Mouse (Mus musculus) heart, postnatal 36 days (tissue): ENCODE data around the gene Faah. TPM values are rescaled to one million over a fixed set of nuclear protein-coding genes. Genes with fewer than 3 reads are reported as not detected.

Experiments used
- total RNA-seq, 2 experiments: library from RNA; stranded (reverse); gene quantifications; 2 replicates each; pipeline ENCODE4 v1.2.3; 2021

The Faah gene
- total RNA-seq, 2 experiments from 2014 or later = 0.24 to 0.69 TPM

Other genes with a start within 250 kb of the Faah start
- under 1 TPM; 0.39 to 0.68 TPM for gene Tex38, start 236.9 kb downstream of the Faah start, total RNA-seq
- gene Atpaf1, start 233.1 kb downstream of the Faah start, total RNA-seq = 10 to 100 TPM; 82.3 to 95.1 TPM
- gene Mob3c, start 189.8 kb downstream of the Faah start, total RNA-seq = 1 to 10 TPM; 4.7 to 5.4 TPM
- gene Mknk1, start 178.7 kb downstream of the Faah start, total RNA-seq = 10 to 100 TPM; 22.8 to 23.8 TPM
- gene Kncn, start 133.5 kb downstream of the Faah start, total RNA-seq = not detected
- gene 6430628N08Rik, start 127.3 kb downstream of the Faah start, total RNA-seq = not detected
- not detected for gene Dmbx1, start 78.0 kb downstream of the Faah start, total RNA-seq
- 10 to 100 TPM; 26.9 to 30.8 TPM for gene Nsun4, start 36.0 kb upstream of the Faah start, total RNA-seq
- gene Uqcrh, start 57.1 kb upstream of the Faah start, total RNA-seq = 1,000 to 10,000 TPM; 1,926 to 1,984 TPM
- gene Lrrc41, start 57.3 kb upstream of the Faah start, total RNA-seq = 10 to 100 TPM; 24.0 to 26.3 TPM
- under 1 TPM; 0.22 TPM for gene Rad54l, start 105.8 kb upstream of the Faah start, total RNA-seq
- 10 to 100 TPM; 63.5 to 66.3 TPM for gene Pomgnt1, start 105.9 kb upstream of the Faah start, total RNA-seq
- 1 to 10 TPM; 4.6 to 5.1 TPM for gene Lurap1, start 133.4 kb upstream of the Faah start, total RNA-seq
- not detected for gene Tspan1, start 149.7 kb upstream of the Faah start, total RNA-seq
- not detected for gene 1700042G07Rik, start 155.4 kb upstream of the Faah start, total RNA-seq
- gene Gm49337, start 155.5 kb upstream of the Faah start, total RNA-seq = not detected
- gene Pik3r3, start 203.7 kb upstream of the Faah start, total RNA-seq = 10 to 100 TPM in 1 of 2 experiments, 1 to 10 TPM in 1; 9.8 to 10.6 TPM